Mouse (Mus musculus) spleen, adult 18-20 months (tissue): ENCODE measurements around the gene Col4a3.

Experiments used
- DNase-seq, 2 experiments: peaks; one replicate each; pipeline ENCODE4 v3.0.0; 2022; ENCODE audit warnings: mixed read lengths in 2 of 2

Gene Col4a3

GRCm38 (mm10) chr1:82687931-82688330, 101.2 kb downstream of the Col4a3 start:
- DNase-seq, result no peak

GRCm38 (mm10) chr1:82695915-82696314, 109.2 kb downstream of the Col4a3 start:
- DNase-seq, result no peak

GRCm38 (mm10) chr1:82717816-82718512, 131.2 kb downstream of the Col4a3 start:
- DNase-seq, result no peak

GRCm38 (mm10) chr1:82724339-82725025, 137.8 kb downstream of the Col4a3 start, which contains the start of gene Mff:
TSS of gene Mff (plus strand) at chr1:82724890.
- peak; percentile 84 to 91 for DNase-seq

GRCm38 (mm10) chr1:82725026-82725874, 138.5 kb downstream of the Col4a3 start:
- no peak for DNase-seq

- DNase-seq, result no peak
Measured at GRCm38 (mm10) chr1:82725875-82726185, 139.1 kb downstream of the Col4a3 start.

- no peak for DNase-seq
Measured at GRCm38 (mm10) chr1:82726482-82726881, 139.8 kb downstream of the Col4a3 start.

GRCm38 (mm10) chr1:82733357-82733756, 146.6 kb downstream of the Col4a3 start:
- no peak for DNase-seq

GRCm38 (mm10) chr1:82738066-82738465, 151.3 kb downstream of the Col4a3 start:
- no peak for DNase-seq

GRCm38 (mm10) chr1:82741539-82741938, 154.8 kb downstream of the Col4a3 start:
- DNase-seq, result no peak

GRCm38 (mm10) chr1:82743962-82744361, 157.2 kb downstream of the Col4a3 start:
- DNase-seq, result no peak

GRCm38 (mm10) chr1:82746408-82746807, 159.7 kb downstream of the Col4a3 start:
- DNase-seq, result no peak

- DNase-seq, result no peak
Measured at GRCm38 (mm10) chr1:82747714-82748452, 161.2 kb downstream of the Col4a3 start.

GRCm38 (mm10) chr1:82759520-82759919, 172.8 kb downstream of the Col4a3 start:
- DNase-seq, result no peak

- DNase-seq, result no peak
Measured at GRCm38 (mm10) chr1:82761454-82762169, 174.9 kb downstream of the Col4a3 start.

- no peak for DNase-seq
Measured at GRCm38 (mm10) chr1:82762274-82762673, 175.6 kb downstream of the Col4a3 start.

GRCm38 (mm10) chr1:82766227-82766626, 179.5 kb downstream of the Col4a3 start:
- DNase-seq, result no peak

- no peak for DNase-seq
Measured at GRCm38 (mm10) chr1:82766641-82767040, 179.9 kb downstream of the Col4a3 start.

- no peak for DNase-seq
Measured at GRCm38 (mm10) chr1:82768269-82768668, 181.5 kb downstream of the Col4a3 start, which contains the start of gene Tm4sf20. TSS of gene Tm4sf20 (minus strand) at chr1:82768461.

- DNase-seq, result no peak
Measured at GRCm38 (mm10) chr1:82771022-82771586, 184.4 kb downstream of the Col4a3 start, which contains the start of gene Gm47791. TSS of gene Gm47791 (minus strand) at chr1:82771243.
